Mouse (Mus musculus) ovary, adult 2 months (tissue): Measurements from ENCODE around the gene Fam208b. TPM values are rescaled to one million over a fixed set of nuclear protein-coding genes. Genes with fewer than 3 reads are reported as not detected.

Experiments used
- polyA plus RNA-seq: library from polyadenylated mRNA; depleted of rRNA; stranded (reverse); fragments of >200 nt; gene quantifications from 2 replicates; pipeline ENCODE4 v1.2.3, GENCODE M21; 2012; rRNA removed

Gene Fam208b
- polyA plus RNA-seq: 1.7 and 2.2 TPM in 2 replicates

DNA sequence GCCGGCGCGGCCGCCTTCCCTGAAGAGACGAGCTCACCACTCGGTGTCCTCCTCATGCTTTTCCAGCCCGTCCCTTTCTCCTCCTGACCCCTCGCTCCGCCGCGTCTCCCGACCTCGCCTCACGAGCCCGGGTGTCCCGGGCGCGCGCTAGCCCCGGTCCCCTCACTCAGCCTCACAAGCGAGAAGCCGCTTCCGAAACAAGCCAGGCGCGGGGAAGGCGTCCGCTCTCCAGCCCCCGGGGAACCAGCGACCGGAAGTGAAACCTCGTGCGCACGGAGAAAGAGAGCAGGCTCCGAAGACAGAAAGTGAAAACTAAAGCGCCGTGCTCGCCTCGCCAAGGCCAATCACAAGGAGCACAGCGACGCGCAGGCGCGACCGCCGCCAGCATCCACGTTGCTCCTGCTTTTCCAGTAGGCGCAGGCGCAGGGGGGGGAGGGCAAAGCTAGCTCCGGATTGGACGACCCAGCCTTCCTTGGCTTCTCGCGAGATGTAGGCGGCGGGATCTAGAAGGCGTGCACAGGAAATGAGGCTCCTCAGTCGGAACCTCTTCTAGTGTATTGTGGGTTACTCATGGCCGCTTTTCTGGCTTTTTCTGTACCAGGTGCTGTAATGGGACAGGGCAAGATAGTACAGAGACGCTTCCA is at the start of gene Fam208b:
Fam208b (minus strand) TSS at position 314 of the 644 bp plus-strand sequence.

DNA sequence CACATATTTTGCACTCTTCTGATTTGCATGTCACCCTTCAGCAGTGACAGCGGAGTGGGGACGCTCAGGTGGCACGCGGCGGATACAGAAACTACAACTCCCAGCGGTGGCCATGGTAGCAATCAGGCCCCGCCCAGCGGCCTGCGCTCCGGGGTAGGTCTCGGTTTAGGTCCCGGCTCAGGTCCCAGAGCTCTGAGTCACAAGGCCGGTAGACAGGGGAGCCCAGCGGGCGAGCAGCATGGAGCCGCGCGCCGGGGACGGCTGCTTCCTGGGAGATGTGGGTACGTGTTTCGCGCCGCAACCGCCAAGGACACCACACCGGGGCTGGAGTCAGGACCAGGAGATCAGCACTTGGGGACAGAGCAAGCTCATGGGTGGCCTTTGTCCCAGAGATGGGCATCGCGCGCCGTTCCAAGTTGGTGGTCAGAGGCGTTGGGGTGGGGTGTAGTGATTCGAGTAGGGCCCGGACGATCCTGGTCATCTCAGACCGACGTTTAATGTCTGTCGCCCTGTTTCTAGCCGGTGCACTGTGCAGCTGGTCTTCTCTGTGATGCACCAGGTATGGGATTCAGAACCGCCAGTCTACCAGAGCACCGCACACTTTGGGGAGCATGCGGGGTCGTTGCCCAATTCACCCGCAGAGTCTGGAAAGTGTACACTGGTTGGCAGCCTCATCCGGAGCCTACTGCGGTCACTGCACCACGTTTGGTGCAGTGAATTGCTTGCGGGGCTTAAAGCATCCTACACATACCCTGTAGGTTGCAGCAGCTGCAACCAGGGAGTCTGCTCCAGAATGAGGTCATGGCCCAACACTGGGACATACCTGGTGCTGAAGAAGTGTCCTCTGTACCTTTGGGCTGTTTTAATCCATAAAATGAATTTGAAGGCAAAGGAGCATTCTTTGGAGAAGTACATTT is 23.2 kb upstream of the Fam208b start, which contains the start of gene Asb13:
Asb13 (plus strand) TSS at position 138 of the 917 bp plus-strand sequence.

DNA sequence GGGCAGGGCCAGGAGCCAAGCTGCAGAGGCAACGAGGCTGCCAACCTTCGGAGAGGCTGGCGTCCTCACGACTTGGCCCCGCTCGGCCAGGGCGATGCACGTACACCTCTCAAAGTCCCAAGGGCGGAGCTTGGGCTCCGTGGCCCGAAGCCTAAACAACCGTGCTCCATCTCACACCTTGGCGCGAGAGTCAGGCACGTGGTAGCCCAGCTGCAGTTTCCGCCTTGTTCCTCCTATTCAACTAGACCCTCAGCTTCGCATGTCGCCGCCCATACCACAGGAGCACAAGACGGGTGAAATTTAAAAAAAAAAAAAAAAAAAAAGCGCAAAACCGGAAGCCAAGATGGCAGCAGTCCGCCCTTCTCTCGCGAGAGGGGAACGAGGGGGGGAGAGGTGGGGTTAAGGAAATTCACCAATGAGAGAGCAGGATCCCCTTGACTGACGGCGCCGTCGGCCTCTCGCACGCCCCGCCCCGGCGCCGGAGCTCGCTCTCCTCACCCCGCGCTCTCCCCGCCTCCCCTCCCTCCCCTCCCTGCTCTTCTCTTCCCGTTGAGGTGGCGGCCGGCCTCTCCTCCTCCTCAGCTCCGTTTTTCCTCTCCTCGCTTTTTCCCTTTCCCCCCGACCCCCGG is 73.2 kb downstream of the Fam208b start, which contains the start of gene Gdi2:
Gdi2 (plus strand) TSS at position 470 of the 629 bp plus-strand sequence.

Other genes starting within 250 kb of the Fam208b start
- 151 and 206 TPM in 2 replicates for gene Gdi2, start 73.0 kb downstream of the Fam208b start, polyA plus RNA-seq
- gene Asb13, start 22.9 kb upstream of the Fam208b start, polyA plus RNA-seq: 15.4 and 16.6 TPM in 2 replicates
- gene Calml3, start 193.2 kb upstream of the Fam208b start, polyA plus RNA-seq: 0.83 and 1.5 TPM in 2 replicates
- gene Calm4, start 226.6 kb upstream of the Fam208b start, polyA plus RNA-seq: not detected in 2 replicates
- gene Calm5, start 243.1 kb upstream of the Fam208b start, polyA plus RNA-seq: not detected in 2 replicates